Mouse (Mus musculus) urinary bladder, adult 2 months (tissue): Measurements from ENCODE around the gene Gss. TPM values are rescaled to one million over a fixed set of nuclear protein-coding genes. Genes with fewer than 3 reads are reported as not detected.
A peak's percentile ranks its signal among the peaks of the same experiment; 100 is the strongest.
"Not testable (repeated sequence)": the region's sequence is repeated elsewhere in the genome, so short reads cannot be mapped to it uniquely, and the experiment has no call there.

ENCODE experiments used
- DNase-seq: peaks from one replicate; pipeline ENCODE4 v3.0.0; 2022; ENCODE audit warnings: low spot score
- polyA plus RNA-seq: library from polyadenylated mRNA; depleted of rRNA; stranded (reverse); fragments of >200 nt; gene quantifications from 2 replicates; pipeline ENCODE4 v1.2.3, GENCODE M21; 2012

Gss gene
- polyA plus RNA-seq, 1 experiment: 15.4 TPM

GRCm38 (mm10) chr2:155573996-155574395 lies 18.6 kb downstream of the Gss start:
- no peak for DNase-seq

- DNase-seq: no peak
Measured at GRCm38 (mm10) chr2:155573001-155573400, 19.6 kb downstream of the Gss start.

- DNase-seq: no peak
Measured at GRCm38 (mm10) chr2:155569223-155569807, 23.3 kb downstream of the Gss start.

GRCm38 (mm10) chr2:155567751-155568150 lies 24.9 kb downstream of the Gss start:
- DNase-seq: no peak

- no peak for DNase-seq
Measured at GRCm38 (mm10) chr2:155562934-155563333, 29.7 kb downstream of the Gss start.

GRCm38 (mm10) chr2:155562209-155562608 lies 30.4 kb downstream of the Gss start:
- DNase-seq: no peak

- no peak for DNase-seq
Measured at GRCm38 (mm10) chr2:155554426-155554985, 38.1 kb downstream of the Gss start.

- no peak for DNase-seq
Measured at GRCm38 (mm10) chr2:155552949-155553354, 39.7 kb downstream of the Gss start.

- no peak for DNase-seq
Measured at GRCm38 (mm10) chr2:155552336-155552735, 40.3 kb downstream of the Gss start.

GRCm38 (mm10) chr2:155546955-155547354 lies 45.7 kb downstream of the Gss start:
- DNase-seq: no peak

- no peak for DNase-seq
Measured at GRCm38 (mm10) chr2:155540822-155541458, 51.7 kb downstream of the Gss start.

GRCm38 (mm10) chr2:155539696-155540095 lies 52.9 kb downstream of the Gss start:
- DNase-seq: no peak

GRCm38 (mm10) chr2:155538463-155539057 lies 54.0 kb downstream of the Gss start:
- not testable (repeated sequence) for DNase-seq

- DNase-seq: no peak
Measured at GRCm38 (mm10) chr2:155537761-155538462, 54.7 kb downstream of the Gss start.

GRCm38 (mm10) chr2:155536292-155536691 lies 56.3 kb downstream of the Gss start:
- no peak for DNase-seq

- DNase-seq: no peak
Measured at GRCm38 (mm10) chr2:155527367-155527766, 65.2 kb downstream of the Gss start.

- DNase-seq: no peak
Measured at GRCm38 (mm10) chr2:155524378-155524777, 68.2 kb downstream of the Gss start.

GRCm38 (mm10) chr2:155523706-155524105 lies 68.9 kb downstream of the Gss start:
- DNase-seq: no peak

- no peak for DNase-seq
Measured at GRCm38 (mm10) chr2:155518531-155519270, 73.9 kb downstream of the Gss start.

GRCm38 (mm10) chr2:155517455-155518423 lies 74.9 kb downstream of the Gss start, which contains the start of the genes Acss2 and Ggt7:
TSS of gene Acss2 (plus strand) at chr2:155517948.
TSS of gene Ggt7 (minus strand) at chr2:155518237.
- peak; percentile 92 for DNase-seq
